Mouse (Mus musculus) neural tube, embryonic 12.5 days (tissue): ENCODE results near the gene Folr2. TPM values are rescaled to one million over a fixed set of nuclear protein-coding genes. Genes with fewer than 3 reads are reported as not detected.
A peak's percentile ranks its signal among the peaks of the same experiment; 100 is the strongest.

Experiments
- ATAC-seq: fragments of 200-750 bp; cut with Nextera tagmentation; 2 replicates; pipeline ENCODE4 v1.8.0; 2017; ENCODE audit warnings: low read depth, mild to moderate bottlenecking, moderate TSS enrichment, moderate library complexity; ENCODE audit not compliant: low FRiP score
- H3K27ac ChIP-seq: fragments of 300-500 bp; sonication (generic); 2 replicates; pipeline ENCODE4 v1.5.1; 2016
- H3K27me3 ChIP-seq: fragments of 300-500 bp; sonication (generic); replicated peaks from 2 replicates; pipeline ENCODE4 v1.6.1; 2016; ENCODE audit warnings: mild to moderate bottlenecking
- H3K36me3 ChIP-seq: fragments of 300-500 bp; sonication (generic); 2 replicates; pipeline ENCODE4 v1.6.1; 2016; ENCODE audit warnings: mild to moderate bottlenecking
- H3K4me1 ChIP-seq: fragments of 300-500 bp; sonication (generic); 2 replicates; pipeline ENCODE4 v1.6.1; 2016
- H3K4me2 ChIP-seq: fragments of 300-500 bp; sonication (generic); replicated peaks from 2 replicates; pipeline ENCODE4 v1.6.1; 2016; ENCODE audit warnings: mild to moderate bottlenecking
- H3K4me3 ChIP-seq: fragments of 300-500 bp; sonication (generic); 2 replicates; pipeline ENCODE4 v1.5.1; 2016
- H3K9ac ChIP-seq: fragments of 300-500 bp; sonication (generic); 2 replicates; pipeline ENCODE4 v1.6.1; 2016; ENCODE audit warnings: mild to moderate bottlenecking
- H3K9me3 ChIP-seq: fragments of 300-500 bp; sonication (generic); 2 replicates; pipeline ENCODE4 v1.6.1; 2016; ENCODE audit warnings: mild to moderate bottlenecking
- WGBS: fragments of 180-500 bp; shearing (Covaris S2); methylation state at CpG from one replicate; pipeline ENCODE4 v1.1.7; 2016; 5-methylcytosine and 5-hydroxymethylcytosine counted together
- polyA plus RNA-seq: library from polyadenylated mRNA; unstranded; fragments of >200 nt; fragmentation: Nextera tagmentation; extraction: Ambion mirVana; gene quantifications from 2 replicates; pipeline ENCODE4 v1.2.1, GENCODE M21; 2016

Folr2 gene
- 1.2 and 1.3 TPM in 2 replicates for polyA plus RNA-seq

DNA sequence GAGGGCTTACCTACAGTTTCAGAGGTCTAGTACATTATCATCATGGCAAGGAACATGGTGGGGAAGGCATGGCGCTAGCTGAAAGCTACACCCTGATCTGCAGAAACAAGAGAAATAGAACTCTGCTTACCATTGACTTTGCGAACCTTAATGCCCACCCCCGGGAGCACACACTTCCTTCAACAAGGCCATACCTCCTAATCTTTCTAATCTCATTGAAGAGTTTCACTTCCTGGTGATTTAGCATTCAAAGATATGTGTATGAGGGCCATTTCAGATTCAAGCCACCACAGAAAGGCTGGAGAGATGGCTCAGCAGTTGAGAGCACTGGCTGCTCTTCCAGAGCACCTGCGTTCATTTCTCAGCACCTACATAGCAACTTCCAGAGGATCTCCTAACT is at the start of gene Folr2:
Gene Folr2 (minus strand): TSS at position 101 of the 400 bp plus-strand sequence.
- H3K9ac ChIP-seq: no peak within 1 kb of the TSS
- H3K4me2 ChIP-seq: no peak within 1 kb of the TSS
- no peak within 1 kb of the TSS for H3K27ac ChIP-seq
- no peak within 1 kb of the TSS for H3K4me3 ChIP-seq
- H3K9me3 ChIP-seq: no peaks in the 10 kb centered on the region
- no peaks in the 10 kb centered on the region for H3K4me1 ChIP-seq
- ATAC-seq: no peak
- no peaks in the 10 kb centered on the region for H3K27me3 ChIP-seq
- 91% methylated on average over 4 of the region's 4 CpGs for WGBS
- no peaks in the 10 kb centered on the region for H3K36me3 ChIP-seq

DNA sequence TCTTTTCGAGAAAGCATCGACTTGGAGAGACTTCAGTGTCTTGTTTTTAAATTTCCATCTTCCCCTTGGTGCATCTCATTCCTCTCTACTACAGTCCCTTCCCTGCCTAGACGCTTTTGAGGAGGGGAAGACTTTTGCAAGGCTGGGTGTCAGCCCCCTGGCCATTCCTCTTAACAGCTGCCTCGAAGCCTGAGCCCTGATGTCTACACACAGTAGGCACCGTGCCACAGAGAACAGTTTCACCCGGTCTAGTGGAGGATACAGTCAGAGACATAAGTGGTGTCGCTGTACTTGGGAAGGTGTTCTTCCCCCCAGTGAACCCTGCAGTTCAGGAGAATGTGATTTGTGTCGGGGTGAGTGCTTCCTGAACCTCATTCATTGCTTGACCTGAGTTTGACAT is 49.7 kb upstream of the Folr2 start:
- Histone ChIP-seq H3K36me3 (peaks cover 38% of the 10 kb centered on the region), H3K27ac (no peak overlapping the region), H3K4me3 (peak overlapping the region; percentile 85), H3K9me3 (no peaks in the 10 kb centered on the region), H3K4me2 (peak overlapping the region; percentile 63), H3K27me3 (no peaks in the 10 kb centered on the region), H3K4me1 (peaks cover 6% of the 10 kb centered on the region), H3K9ac (peak overlapping the region; percentile 91; the same call in 1 of the 2 replicates)
- no peak for ATAC-seq
- WGBS: 79% methylated on average over 8 of the region's 8 CpGs

GRCm38 (mm10) chr7:101906287-101906681 is 49.3 kb upstream of the Folr2 start, which contains the start of gene Tomt:
Gene Tomt (minus strand): TSS chr7:101906359.
- Histone ChIP-seq H3K9me3 (no peaks in the 10 kb centered on the region), H3K4me3 (peak within 1 kb of the TSS; percentile 85), H3K4me2 (peak within 1 kb of the TSS; percentile 63), H3K4me1 (peaks cover 6% of the 10 kb centered on the region), H3K27me3 (no peaks in the 10 kb centered on the region), H3K27ac (peak within 1 kb of the TSS; percentile 83), H3K36me3 (peaks cover 34% of the 10 kb centered on the region), H3K9ac (peak within 1 kb of the TSS; percentile 91)
- no peak for ATAC-seq
- WGBS: 12% methylated on average over 11 of the region's 11 CpGs

DNA sequence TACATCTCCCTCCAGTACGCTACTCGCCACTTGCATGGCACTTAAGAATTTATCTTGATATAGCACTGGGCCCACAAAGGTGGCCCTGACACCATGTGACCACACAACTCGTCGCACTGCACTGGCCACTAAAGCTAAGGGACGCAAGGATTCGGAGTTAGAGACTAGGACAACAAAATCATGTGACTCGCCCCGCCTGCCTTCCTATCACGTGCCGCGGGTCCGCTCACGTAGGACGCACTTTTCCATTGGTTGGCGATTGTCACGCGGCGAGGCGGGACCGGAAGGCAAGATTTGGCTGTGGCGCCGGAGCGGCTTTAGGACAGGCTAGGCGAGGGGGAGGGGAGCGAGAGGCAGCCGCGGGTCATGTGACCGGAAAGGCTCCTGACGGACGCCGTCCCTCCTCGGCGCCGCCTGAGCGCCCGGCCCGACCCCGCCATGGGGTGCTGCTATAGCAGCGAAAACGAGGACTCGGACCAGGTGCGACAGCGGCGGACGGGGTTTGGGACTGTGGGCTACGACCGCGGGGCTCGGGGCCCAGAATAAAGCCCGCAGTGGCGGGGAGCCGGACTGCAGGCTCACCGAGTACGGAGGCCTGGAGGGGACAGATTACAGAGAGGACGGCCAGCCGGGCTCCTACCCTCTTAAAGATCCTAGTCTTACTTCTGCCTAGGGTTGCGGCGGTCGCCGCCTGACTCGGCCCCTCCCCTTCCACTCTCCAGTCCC is 48.7 kb upstream of the Folr2 start, which contains the start of gene Lamtor1:
Gene Lamtor1 (plus strand): TSS at position 344 of the 726 bp plus-strand sequence.
- WGBS: under 1% methylated on average over 61 of the region's 61 CpGs
- H3K4me3 ChIP-seq: peak within 1 kb of the TSS; percentile 85
- H3K27me3 ChIP-seq: no peaks in the 10 kb centered on the region
- peaks cover 6% of the 10 kb centered on the region for H3K4me1 ChIP-seq
- H3K9me3 ChIP-seq: no peaks in the 10 kb centered on the region
- peak within 1 kb of the TSS; percentile 63 for H3K4me2 ChIP-seq
- ATAC-seq: peak; percentile 99
- H3K9ac ChIP-seq: peak within 1 kb of the TSS; percentile 91
- peak within 1 kb of the TSS; percentile 83 for H3K27ac ChIP-seq
- H3K36me3 ChIP-seq: peaks cover 28% of the 10 kb centered on the region

GRCm38 (mm10) chr7:101902846-101903245 is 45.9 kb upstream of the Folr2 start:
- H3K9me3 ChIP-seq: no peaks in the 10 kb centered on the region
- H3K36me3 ChIP-seq: peaks cover 11% of the 10 kb centered on the region; the same call in 1 of the 2 replicates
- ATAC-seq: no peak

GRCm38 (mm10) chr7:101901969-101902368 is 45.0 kb upstream of the Folr2 start:
- no peak for ATAC-seq
- peaks cover 7% of the 10 kb centered on the region for H3K4me1 ChIP-seq
- H3K4me3 ChIP-seq: no peak overlapping the region
- H3K9ac ChIP-seq: no peak overlapping the region
- peaks cover 11% of the 10 kb centered on the region; the same call in 1 of the 2 replicates for H3K36me3 ChIP-seq
- no peak overlapping the region for H3K27ac ChIP-seq
- H3K9me3 ChIP-seq: no peaks in the 10 kb centered on the region
- WGBS: 91% methylated on average over 10 of the region's 10 CpGs
- H3K27me3 ChIP-seq: no peaks in the 10 kb centered on the region
- no peak overlapping the region for H3K4me2 ChIP-seq

More at GRCm38 (mm10) chr7:101902846-101903245, 45.9 kb upstream of the Folr2 start:
- no peak overlapping the region for H3K27ac ChIP-seq
- no peak overlapping the region for H3K9ac ChIP-seq
- no peaks in the 10 kb centered on the region for H3K27me3 ChIP-seq
- H3K4me2 ChIP-seq: no peak overlapping the region
- H3K4me1 ChIP-seq: peaks cover 6% of the 10 kb centered on the region
- no peak overlapping the region for H3K4me3 ChIP-seq

DNA sequence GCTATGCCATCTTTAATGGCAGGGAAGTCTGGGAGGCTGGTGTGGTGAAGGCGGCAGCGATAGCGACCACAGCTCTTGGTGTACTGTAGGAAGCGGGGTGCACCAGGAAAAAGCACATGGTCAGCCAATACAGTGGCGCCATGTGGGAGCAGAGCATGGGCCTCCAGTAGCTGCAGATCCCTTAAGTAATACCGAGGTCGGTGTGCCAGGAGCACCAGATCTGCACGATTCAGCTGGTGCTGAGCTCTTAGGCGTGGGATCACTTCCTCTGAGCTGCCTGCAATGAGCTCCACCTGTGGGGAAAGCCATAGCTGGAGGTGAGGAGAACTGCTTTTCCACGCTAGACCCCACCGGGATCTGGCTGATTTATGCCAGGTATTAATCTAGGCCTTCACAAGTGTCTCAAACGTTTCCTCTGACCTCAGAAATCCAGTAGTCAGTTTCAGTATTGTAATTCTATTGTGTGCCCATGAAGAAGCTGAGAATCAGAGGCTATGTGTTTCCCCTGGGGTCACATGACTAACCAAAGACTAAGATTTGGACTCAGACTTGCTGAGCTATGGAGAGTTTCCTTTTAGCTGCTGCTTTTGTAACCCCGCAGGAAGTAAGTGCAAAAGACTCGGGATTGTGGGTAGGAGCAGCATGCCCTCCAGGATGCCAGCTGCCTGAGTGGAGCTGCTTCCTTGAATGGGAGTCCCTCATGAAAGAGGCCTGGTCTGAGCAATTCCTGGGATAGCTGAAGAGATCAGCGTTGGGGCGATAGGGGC is 43.5 kb upstream of the Folr2 start:
- H3K36me3 ChIP-seq: peaks cover 11% of the 10 kb centered on the region; the same call in 1 of the 2 replicates
- no peak overlapping the region for H3K4me3 ChIP-seq
- no peak overlapping the region for H3K27ac ChIP-seq
- H3K27me3 ChIP-seq: no peaks in the 10 kb centered on the region
- H3K4me2 ChIP-seq: no peak overlapping the region
- H3K9ac ChIP-seq: no peak overlapping the region
- 93% methylated on average over 16 of the region's 16 CpGs for WGBS
- 0 out of 2 replicates have a peak, but pooled peaks cover 4% of the 10 kb centered on the region for H3K4me1 ChIP-seq
- ATAC-seq: no peak
- no peaks in the 10 kb centered on the region for H3K9me3 ChIP-seq

DNA sequence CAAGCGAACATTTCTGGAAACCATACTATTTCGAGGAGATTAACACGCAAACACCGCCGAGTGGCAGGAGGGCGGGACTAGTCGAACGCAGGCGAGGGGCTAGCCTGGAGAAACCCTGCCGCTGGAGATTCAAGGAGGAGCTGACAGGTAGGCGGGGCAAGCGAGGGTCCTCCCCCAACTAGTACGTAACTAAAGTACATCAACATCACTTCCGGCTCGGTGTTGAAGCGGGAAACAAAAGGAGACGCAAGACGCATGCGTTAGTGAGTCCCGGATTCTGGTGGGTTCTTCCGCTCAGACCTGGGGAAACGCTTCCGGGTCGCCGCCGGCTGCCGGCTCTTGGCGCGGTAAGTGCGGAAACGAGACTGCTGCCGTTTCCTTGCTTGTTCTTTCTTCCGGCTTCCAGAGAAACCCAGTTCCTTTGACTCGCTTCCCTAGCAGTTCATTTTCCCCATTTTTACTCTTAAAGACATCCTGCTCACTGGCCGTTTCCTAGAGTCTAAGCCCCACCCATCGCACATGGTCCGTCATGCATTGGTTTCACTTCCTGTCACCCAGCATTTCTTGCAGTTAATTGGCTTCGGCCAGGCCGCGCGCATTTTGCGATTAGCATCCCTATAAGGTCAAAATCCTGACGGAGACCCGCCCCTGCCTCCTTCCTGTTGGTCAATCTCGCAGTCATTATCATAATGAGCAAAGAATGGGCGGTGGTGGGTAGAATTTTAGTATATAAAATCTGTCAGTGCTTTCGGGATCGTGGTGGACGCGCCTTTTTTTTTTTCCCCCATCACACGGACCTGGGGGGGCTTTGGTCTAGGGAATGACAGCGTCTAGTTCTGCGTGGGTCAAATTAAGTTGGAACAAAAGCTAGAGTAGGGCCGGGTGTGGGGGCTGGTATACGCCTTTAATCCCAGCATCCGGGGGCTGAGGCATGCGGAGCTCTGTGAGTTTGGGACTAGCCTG is 39.4 kb upstream of the Folr2 start:
- no peaks in the 10 kb centered on the region for H3K27me3 ChIP-seq
- ATAC-seq: peak; percentile 98
- peak overlapping the region; percentile 49 for H3K4me3 ChIP-seq
- H3K9me3 ChIP-seq: no peaks in the 10 kb centered on the region
- under 1% methylated on average over 57 of the region's 57 CpGs for WGBS
- H3K4me2 ChIP-seq: peak overlapping the region; percentile 58
- no peaks in the 10 kb centered on the region for H3K36me3 ChIP-seq
- H3K27ac ChIP-seq: peak overlapping the region; percentile 57; the same call in 1 of the 2 replicates
- 0 out of 2 replicates have a peak, but pooled peaks cover 4% of the 10 kb centered on the region for H3K4me1 ChIP-seq
- peak overlapping the region; percentile 48 for H3K9ac ChIP-seq

DNA sequence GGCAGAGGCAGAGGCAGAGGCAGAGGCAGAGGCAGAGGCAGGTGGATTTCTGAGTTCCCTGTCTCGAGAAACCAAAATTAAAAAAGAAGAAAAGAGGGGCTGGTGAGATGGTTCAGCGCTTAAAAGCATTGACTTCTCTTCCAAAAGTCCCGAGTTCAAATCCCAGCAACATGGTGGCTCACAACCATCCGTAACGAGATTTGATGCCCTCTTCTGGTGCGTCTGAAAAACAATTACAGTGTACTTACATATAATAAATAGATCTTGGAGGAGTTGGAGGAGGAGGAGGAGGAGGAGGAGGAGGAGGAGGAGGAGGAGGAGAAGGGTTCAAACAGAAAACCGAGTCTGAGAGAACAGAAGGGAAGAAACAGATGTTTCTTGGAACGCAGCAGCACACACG is 38.7 kb upstream of the Folr2 start:
- H3K4me2 ChIP-seq: peak overlapping the region; percentile 53
- H3K9me3 ChIP-seq: no peaks in the 10 kb centered on the region
- H3K4me3 ChIP-seq: peak overlapping the region; percentile 49
- no peaks in the 10 kb centered on the region for H3K36me3 ChIP-seq
- no peaks in the 10 kb centered on the region for H3K27me3 ChIP-seq
- ATAC-seq: no peak
- 37% methylated on average over 9 of the region's 9 CpGs for WGBS
- H3K9ac ChIP-seq: peak overlapping the region; percentile 48; the same call in 1 of the 2 replicates
- H3K4me1 ChIP-seq: 0 out of 2 replicates have a peak, but pooled peaks cover 4% of the 10 kb centered on the region
- H3K27ac ChIP-seq: no peak overlapping the region; the same call in 1 of the 2 replicates

DNA sequence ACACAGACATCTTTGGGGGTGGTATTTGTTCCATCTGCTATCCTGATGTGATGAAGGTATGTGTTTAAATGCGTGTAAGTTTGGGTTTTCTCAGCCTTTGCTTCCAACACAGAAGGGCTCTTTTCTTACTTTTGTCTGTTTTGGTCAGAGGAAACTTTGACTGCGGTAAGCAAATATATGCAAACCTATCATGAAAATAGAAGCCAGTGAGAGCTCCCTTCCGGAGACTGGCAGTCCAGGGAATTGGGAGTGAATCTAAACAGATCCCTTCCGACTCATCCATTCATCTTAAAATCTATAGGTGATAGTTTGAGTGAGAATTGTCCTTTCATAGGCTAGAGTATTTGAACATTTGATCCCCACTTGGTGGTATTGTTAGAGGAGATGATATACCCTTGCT is 31.5 kb upstream of the Folr2 start:
- H3K27me3 ChIP-seq: no peaks in the 10 kb centered on the region
- no peak overlapping the region for H3K27ac ChIP-seq
- WGBS: 87% methylated on average over 4 of the region's 4 CpGs
- no peak overlapping the region for H3K4me3 ChIP-seq
- no peak overlapping the region for H3K9ac ChIP-seq
- H3K36me3 ChIP-seq: no peaks in the 10 kb centered on the region
- H3K4me2 ChIP-seq: no peak overlapping the region
- H3K4me1 ChIP-seq: no peaks in the 10 kb centered on the region
- no peak for ATAC-seq
- H3K9me3 ChIP-seq: no peaks in the 10 kb centered on the region

GRCm38 (mm10) chr7:101886274-101886673 is 29.3 kb upstream of the Folr2 start:
- Histone ChIP-seq H3K27ac (no peak overlapping the region), H3K9ac (no peak overlapping the region), H3K27me3 (no peaks in the 10 kb centered on the region), H3K36me3 (no peaks in the 10 kb centered on the region), H3K4me3 (no peak overlapping the region), H3K4me1 (no peaks in the 10 kb centered on the region), H3K9me3 (no peaks in the 10 kb centered on the region), H3K4me2 (no peak overlapping the region)
- WGBS: 91% methylated on average over 6 of the region's 6 CpGs
- no peak for ATAC-seq
